Mouse (Mus musculus) hindbrain, embryonic 10.5 days (tissue): Measurements from ENCODE around the gene Stk16. TPM values are rescaled to one million over a fixed set of nuclear protein-coding genes. Genes with fewer than 3 reads are reported as not detected.

ENCODE experiments used
- DNase-seq: peaks from one replicate; pipeline ENCODE4 v3.0.0-alpha.2; 2017; ENCODE audit warnings: low spot score
- H3K27ac ChIP-seq: fragments of 300-500 bp; sonication (generic); 2 replicates; pipeline ENCODE4 v1.5.1; 2016; ENCODE audit warnings: mild to moderate bottlenecking, moderate library complexity
- H3K27me3 ChIP-seq: fragments of 300-500 bp; sonication (generic); 2 replicates; pipeline ENCODE4 v1.6.1; 2016; ENCODE audit warnings: mild to moderate bottlenecking; ENCODE audit not compliant: poor library complexity, insufficient read depth, severe bottlenecking
- H3K36me3 ChIP-seq: fragments of 300-500 bp; sonication (generic); 2 replicates; pipeline ENCODE4 v1.6.1; 2016; ENCODE audit warnings: mild to moderate bottlenecking, moderate library complexity
- H3K4me1 ChIP-seq: fragments of 300-500 bp; sonication (generic); replicated peaks from 2 replicates; pipeline ENCODE4 v1.6.1; 2016; ENCODE audit warnings: mild to moderate bottlenecking
- H3K4me3 ChIP-seq: fragments of 300-500 bp; sonication (generic); 2 replicates; pipeline ENCODE4 v1.5.1; 2016; ENCODE audit warnings: mild to moderate bottlenecking, moderate library complexity
- H3K9me3 ChIP-seq: fragments of 300-500 bp; sonication (generic); 2 replicates; pipeline ENCODE4 v1.6.1; 2016; ENCODE audit warnings: mild to moderate bottlenecking, moderate library complexity
- whole genome bisulfite sequencing: fragments of 180-500 bp; shearing (Covaris S2); methylation state at CpG from one replicate; pipeline ENCODE4 v1.1.7; 2016; 5-methylcytosine and 5-hydroxymethylcytosine counted together
- polyA plus RNA-seq: library from polyadenylated mRNA; unstranded; fragments of >200 nt; fragmentation: Nextera tagmentation; extraction: Ambion mirVana; gene quantifications from 2 replicates; pipeline ENCODE4 v1.2.1, GENCODE M21; 2016

Stk16 gene
- 143 and 153 TPM in 2 replicates for polyA plus RNA-seq

DNA sequence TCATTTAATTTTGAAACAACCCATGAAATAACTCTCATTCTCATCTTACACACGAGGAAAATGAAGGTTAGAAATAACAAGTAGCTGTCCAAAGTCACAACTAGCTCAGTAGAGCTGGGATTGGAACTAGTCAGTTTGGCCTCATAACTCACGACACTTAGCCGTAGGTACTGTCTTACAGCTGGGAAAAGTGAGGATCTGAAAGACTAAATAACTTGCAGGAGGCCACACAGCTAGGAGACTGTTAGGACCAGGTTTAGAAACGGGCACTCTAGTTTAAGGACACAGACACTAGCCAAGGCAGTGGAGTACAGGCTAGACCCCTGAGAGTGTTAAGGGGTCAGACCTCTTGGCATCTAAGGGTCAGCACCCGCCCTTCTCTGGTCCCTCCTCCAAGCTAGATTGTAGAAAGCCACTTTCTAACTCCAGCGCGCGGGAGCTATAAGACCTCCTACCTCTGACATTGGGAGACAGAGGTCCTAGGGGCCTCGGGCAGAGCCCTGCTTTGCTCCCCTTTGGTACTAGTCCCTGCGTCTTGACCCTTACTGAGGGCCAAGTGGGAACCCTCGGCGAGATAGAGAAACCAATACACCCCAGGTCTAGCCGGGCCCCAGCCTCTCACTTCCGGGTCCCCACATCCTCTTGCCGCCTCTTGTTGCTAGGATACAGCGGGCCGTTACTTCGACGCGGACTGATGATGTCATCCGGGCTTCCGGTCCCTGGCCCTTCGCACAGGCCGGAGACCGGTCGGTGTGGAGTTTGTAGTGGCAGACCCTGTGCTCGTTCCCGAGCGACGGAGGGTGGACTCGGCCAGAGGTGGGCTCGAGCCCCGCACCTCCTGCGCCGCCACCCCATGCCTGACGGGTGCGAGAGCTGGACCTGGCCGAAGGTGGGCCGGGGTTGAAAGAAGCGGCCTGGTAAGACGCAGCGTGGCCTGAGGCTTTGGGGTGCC, at the start of gene Stk16, which contains the start of gene Glb1l:
Gene Stk16, plus strand, starts transcription at position 703 of the 952 bp plus-strand sequence.
Gene Glb1l, minus strand, starts transcription at position 678 of the 952 bp plus-strand sequence.
- no peaks in the 10 kb centered on the region for H3K9me3 ChIP-seq
- WGBS, result 6% methylated on average over 42 of the region's 42 CpGs
- peaks cover 42% of the 10 kb centered on the region for H3K4me1 ChIP-seq
- H3K4me3 ChIP-seq, result peak within 1 kb of the TSS; percentile 89
- DNase-seq, result peak; percentile 97
- peaks cover 9% of the 10 kb centered on the region for H3K27me3 ChIP-seq
- peak within 1 kb of the TSS; percentile 93 for H3K27ac ChIP-seq
- peaks cover 38% of the 10 kb centered on the region for H3K36me3 ChIP-seq

DNA sequence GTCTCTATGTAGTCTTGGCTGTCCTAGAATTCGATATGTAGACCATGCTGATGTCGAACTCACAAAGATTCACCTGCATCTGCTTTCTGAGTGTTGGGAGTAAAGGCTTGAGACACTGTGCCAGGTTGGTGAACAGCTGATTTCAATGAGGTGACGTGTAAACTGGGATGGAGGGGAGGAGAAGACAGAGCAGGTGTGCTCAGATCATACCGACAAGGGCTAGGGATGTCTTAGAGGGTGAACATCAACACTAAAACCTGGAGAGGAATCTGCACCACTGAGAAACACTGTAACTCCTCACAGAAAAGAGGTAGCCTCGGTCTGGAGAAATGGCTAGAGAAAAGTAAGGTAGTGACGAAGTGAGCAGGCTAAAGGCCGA, 42.6 kb upstream of the Stk16 start:
- Histone ChIP-seq H3K27ac (peak overlapping the region; percentile 90), H3K9me3 (no peaks in the 10 kb centered on the region), H3K4me3 (peak overlapping the region; percentile 82), H3K27me3 (no peaks in the 10 kb centered on the region), H3K36me3 (peaks cover 29% of the 10 kb centered on the region), H3K4me1 (peaks cover 18% of the 10 kb centered on the region)
- no peak for DNase-seq
- 6% methylated on average over 7 of the region's 7 CpGs for WGBS

DNA sequence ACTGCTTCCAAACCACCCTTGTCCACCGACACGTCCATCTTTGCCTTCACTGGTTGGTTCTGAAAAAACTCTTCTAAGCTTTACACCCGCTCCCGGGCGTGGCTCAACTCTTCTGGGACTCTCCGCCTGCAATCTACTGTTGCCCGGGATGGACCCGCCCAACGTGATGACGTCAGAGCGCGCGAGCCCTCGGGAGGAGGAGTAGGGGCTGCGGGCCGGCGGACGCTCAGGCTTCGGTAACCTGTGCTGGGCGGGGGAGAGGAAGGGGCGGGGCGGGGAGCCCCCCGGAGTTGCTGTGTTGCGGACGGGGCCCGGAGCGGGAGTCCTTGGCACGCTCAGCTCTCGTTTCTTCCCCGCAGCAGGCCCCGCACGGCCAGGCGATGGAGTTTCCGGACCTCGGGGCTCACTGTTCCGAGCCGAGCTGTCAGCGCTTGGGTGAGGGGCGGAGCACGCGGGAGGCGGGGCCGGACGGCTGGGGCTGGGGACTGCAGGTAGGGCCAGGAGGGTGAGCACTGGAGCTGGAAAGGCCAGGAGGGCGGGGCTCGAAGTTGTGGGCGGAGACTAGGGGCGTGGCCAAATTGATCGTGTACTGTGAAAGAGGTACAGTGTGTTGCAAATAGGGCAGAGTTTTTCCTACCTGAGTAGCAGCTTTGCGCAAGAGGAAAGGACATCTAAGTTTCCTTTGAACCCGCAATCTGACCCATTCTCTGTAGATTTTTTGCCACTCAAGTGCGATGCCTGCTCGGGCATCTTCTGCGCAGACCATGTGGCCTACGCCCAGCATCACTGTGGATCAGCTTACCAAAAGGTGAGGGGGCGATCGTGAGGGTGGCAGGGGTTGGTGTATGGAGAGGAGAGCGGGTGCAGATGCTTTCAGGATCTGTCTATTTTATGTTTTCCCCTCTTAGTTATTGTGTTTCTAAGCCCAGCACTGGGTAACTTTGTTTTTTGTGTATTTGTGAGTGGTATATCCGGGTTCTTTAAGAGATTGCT, 41.9 kb upstream of the Stk16 start, which contains the start of gene Zfand2b:
Gene Zfand2b, plus strand, starts transcription at position 175 of the 993 bp plus-strand sequence.
- H3K4me1 ChIP-seq, result peaks cover 18% of the 10 kb centered on the region
- H3K4me3 ChIP-seq, result peak within 1 kb of the TSS; percentile 82
- H3K27me3 ChIP-seq, result no peaks in the 10 kb centered on the region
- under 1% methylated on average over 59 of the region's 59 CpGs for WGBS
- peak; percentile 97 for DNase-seq
- H3K9me3 ChIP-seq, result no peaks in the 10 kb centered on the region
- H3K27ac ChIP-seq, result peak within 1 kb of the TSS; percentile 90
- peaks cover 36% of the 10 kb centered on the region for H3K36me3 ChIP-seq

DNA sequence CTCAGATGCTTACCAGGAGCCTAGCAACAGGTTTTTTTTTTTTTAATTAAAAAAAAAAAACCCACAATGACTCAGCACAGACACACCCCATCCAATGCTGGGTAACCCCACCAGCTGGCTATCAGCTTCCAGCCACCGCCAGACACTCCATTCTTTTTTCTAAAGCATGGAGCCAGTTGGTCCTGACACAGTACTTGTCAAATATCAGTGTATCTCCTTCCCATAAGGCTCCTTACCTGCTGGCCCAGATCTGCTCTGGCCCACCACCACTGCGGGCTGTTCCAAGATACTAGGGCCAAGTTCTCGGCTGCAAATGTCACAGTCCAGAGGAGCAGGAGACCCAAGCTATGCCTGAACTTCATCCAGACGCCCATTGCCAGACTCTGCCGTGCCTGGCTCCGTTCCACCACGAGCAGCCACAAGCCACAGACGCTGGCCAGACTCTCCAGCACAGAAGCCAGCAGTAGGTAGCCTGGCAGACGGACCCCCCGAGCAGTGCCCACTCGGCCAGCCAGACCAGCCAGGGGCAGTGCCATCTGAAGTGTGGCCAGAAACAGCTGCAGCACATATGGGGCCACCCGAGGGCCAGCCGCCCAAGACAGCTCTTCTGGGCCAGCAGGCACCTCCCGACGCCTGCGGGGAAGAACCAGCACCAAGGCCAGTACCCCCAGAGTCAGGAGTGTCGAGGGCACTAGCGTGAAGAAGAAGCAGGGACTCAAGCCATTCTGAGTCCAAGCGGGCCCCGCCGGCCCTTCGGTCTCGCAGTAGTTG, 31.1 kb upstream of the Stk16 start:
- H3K36me3 ChIP-seq, result peaks cover 68% of the 10 kb centered on the region
- WGBS, result 11% methylated on average over 23 of the region's 23 CpGs
- peak overlapping the region; percentile 88 for H3K27ac ChIP-seq
- no peaks in the 10 kb centered on the region for H3K9me3 ChIP-seq
- peak overlapping the region; percentile 73 for H3K4me3 ChIP-seq
- H3K27me3 ChIP-seq, result no peaks in the 10 kb centered on the region
- H3K4me1 ChIP-seq, result peaks cover 34% of the 10 kb centered on the region
- DNase-seq, result peak; percentile 6

DNA sequence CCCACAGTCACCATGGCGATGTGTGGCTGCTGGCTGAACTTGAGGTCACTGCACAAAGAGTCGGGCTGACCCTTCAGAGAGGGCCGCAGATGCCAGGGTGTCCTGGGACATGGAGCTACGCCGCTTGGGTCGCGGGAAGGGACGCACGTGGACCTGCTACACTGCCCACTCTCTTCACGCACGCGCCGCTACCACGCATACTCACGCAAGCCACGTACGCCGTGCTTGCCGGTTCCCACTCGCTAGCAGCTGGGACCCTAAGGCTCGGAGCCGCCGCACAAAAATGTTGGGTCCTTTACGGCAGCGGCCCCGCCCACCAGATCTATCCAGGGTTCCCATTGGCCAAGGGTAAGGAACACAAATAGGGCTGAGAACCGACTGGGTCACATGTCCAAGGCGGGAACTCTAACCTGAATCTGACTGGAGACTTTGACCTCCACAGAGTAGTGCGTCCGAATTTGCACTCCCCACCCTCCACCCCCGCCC, 30.5 kb upstream of the Stk16 start, which contains the start of gene Abcb6:
Gene Abcb6, minus strand, starts transcription at position 288 of the 486 bp plus-strand sequence.
- Histone ChIP-seq H3K4me3 (peak within 1 kb of the TSS; percentile 73), H3K9me3 (no peaks in the 10 kb centered on the region), H3K27me3 (no peaks in the 10 kb centered on the region), H3K27ac (peak within 1 kb of the TSS; percentile 88), H3K36me3 (peaks cover 68% of the 10 kb centered on the region), H3K4me1 (peaks cover 34% of the 10 kb centered on the region)
- peak; percentile 94 for DNase-seq
- WGBS, result under 1% methylated on average over 31 of the region's 31 CpGs

DNA sequence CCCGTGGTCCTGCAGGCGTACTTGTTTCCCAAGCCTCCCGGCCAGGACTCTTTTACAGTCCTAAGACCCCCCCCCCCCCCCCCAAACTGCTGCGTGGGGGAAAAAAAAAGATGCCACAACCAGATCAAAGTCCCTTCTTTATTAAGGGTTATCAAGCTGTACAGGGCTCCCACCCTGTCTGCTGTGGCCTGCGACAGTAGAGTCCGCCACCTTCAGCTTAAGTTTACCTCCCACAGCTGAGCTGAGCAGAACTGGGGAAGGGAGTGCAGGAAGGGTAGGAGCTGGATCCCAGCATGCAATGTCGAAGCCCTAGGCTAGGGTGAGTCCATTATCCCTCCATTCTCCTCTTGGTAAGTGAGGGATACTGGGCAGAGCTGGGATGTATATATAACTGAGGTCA, 29.9 kb upstream of the Stk16 start:
- no peak for DNase-seq
- Histone ChIP-seq H3K36me3 (peaks cover 68% of the 10 kb centered on the region), H3K9me3 (no peaks in the 10 kb centered on the region), H3K4me3 (peak overlapping the region; percentile 73), H3K27ac (peak overlapping the region; percentile 88), H3K4me1 (peaks cover 34% of the 10 kb centered on the region), H3K27me3 (no peaks in the 10 kb centered on the region)
- WGBS, result 39% methylated on average over 7 of the region's 7 CpGs

DNA sequence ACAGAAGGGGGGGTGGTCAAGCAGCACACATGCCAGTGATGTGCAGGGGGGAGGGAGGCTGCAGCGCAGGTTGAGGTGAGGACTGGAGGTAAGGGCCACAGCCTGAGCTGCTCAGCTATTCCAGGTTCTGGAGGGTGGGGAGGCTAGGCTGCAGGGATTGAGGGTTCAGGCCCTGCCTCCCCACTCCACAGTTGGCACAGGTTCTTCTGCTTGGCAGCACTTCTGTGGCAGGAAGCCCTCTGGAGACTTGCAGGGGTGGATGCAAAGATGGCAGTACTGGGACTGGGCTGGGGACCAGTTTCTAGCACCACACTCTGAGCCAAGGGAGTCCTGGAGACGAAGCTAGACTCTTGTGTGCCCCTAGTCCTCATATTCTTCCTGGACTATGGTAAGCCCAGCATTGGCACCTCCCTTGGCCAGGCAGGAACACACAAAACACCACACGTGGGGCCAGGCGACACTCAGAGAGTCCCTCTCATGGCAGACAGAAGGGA, 29.2 kb upstream of the Stk16 start:
- H3K27me3 ChIP-seq, result no peaks in the 10 kb centered on the region
- H3K36me3 ChIP-seq, result peaks cover 68% of the 10 kb centered on the region
- H3K4me3 ChIP-seq, result no peak overlapping the region
- no peak overlapping the region for H3K27ac ChIP-seq
- WGBS, result 88% methylated on average over 4 of the region's 4 CpGs
- peaks cover 34% of the 10 kb centered on the region for H3K4me1 ChIP-seq
- no peaks in the 10 kb centered on the region for H3K9me3 ChIP-seq
- DNase-seq, result no peak

DNA sequence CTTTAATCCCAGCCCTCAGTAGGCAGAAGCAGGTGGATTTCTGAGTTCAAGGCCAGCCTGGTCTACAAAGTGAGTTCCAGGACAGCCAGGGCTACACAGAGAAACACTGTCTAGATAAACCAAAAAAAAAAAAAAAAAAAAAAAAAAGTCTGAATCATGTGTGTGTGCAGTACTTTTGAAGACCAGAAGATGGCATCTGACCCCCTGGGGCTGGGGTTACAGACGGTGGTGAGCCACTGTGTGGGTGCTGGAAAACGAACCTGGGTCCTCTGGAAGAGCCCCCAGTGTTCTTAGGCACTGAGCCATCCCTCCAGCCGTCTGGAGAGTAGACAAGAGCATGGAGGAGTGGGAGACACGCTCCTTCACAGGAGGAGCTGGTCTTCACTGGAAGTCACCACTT, 28.5 kb upstream of the Stk16 start:
- Histone ChIP-seq H3K4me3 (no peak overlapping the region), H3K27ac (no peak overlapping the region), H3K4me1 (peaks cover 34% of the 10 kb centered on the region), H3K36me3 (peaks cover 67% of the 10 kb centered on the region), H3K27me3 (no peaks in the 10 kb centered on the region), H3K9me3 (no peaks in the 10 kb centered on the region)
- DNase-seq, result no peak
- WGBS, result 70% methylated on average over 4 of the region's 4 CpGs

DNA sequence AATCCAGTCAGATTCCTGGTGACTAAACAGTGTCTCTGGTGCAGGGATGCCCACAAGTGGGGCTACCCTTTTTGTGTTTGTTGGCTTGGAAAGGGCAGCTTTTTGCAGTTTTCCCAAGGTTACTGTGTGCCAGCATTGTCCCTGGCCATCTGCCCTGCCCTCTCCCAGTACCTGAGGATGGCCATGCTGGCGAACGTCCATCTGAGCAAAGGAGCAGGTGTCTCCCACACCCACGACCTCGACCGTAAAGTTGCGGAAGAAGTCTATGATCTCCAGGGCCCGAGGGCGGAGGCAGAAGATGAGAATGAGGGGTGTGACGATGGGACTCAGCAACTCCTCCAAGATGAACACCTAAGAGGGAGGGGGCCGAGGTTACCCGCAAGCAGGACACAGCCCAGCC, 25.1 kb upstream of the Stk16 start:
- no peak overlapping the region for H3K27ac ChIP-seq
- WGBS, result 92% methylated on average over 11 of the region's 11 CpGs
- peaks cover 68% of the 10 kb centered on the region for H3K36me3 ChIP-seq

DNA sequence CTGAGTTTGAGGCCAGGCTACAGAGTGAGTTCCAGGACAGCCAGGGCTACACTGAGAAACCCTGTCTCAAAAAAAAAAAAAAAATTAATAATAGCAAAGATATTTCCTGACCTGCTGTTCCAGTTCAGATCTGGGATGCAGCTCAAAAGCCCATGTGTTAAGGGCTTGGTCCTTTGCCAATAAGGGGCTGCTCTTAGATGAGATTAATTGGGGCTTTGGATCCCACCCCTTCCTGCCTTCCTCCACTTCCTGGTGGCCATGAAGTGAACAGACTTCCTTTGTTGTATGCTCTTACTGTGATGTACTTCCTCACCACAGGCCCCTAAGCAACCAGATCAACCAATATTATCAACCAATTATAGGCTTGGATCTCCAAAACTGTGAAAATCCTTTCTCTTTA, 23.5 kb upstream of the Stk16 start:
- no peak overlapping the region for H3K4me3 ChIP-seq
- no peak for DNase-seq
- H3K36me3 ChIP-seq, result peaks cover 54% of the 10 kb centered on the region
- H3K9me3 ChIP-seq, result no peaks in the 10 kb centered on the region
- H3K4me1 ChIP-seq, result peaks cover 16% of the 10 kb centered on the region
- H3K27me3 ChIP-seq, result no peaks in the 10 kb centered on the region
- H3K27ac ChIP-seq, result no peak overlapping the region

More for the DNA sequence above, 25.1 kb upstream of the Stk16 start:
- Histone ChIP-seq H3K4me3 (no peak overlapping the region), H3K27me3 (no peaks in the 10 kb centered on the region), H3K9me3 (no peaks in the 10 kb centered on the region), H3K4me1 (peaks cover 11% of the 10 kb centered on the region)
- DNase-seq, result no peak

DNA sequence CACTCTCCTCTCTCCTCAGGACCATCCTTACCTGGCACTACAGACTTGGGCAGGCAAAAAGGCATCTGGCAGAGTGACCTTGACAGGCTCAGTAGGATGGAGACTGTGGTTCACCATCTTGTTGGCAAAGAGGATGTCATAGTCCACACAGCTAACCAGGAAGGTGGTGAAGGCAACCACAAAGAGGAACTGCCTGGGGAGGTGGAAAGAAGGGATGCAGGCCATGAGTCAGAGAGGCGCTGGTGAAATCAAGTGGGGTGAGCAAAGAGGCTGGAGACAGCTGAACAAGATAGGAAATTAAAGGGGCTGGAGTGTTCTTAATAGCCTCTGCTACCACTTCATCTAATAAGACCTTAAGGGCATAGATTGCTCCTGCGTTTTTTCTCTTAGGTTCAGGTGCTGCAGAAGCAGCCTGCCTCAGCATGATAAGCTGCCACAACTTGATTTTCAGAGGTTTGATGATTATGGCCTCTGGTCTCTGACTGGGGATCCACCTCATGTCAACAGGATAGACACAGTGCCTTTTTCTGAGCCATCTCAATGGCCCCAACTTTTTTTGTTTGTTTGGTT, 22.6 kb upstream of the Stk16 start:
- Histone ChIP-seq H3K4me1 (peaks cover 23% of the 10 kb centered on the region), H3K27ac (no peak overlapping the region), H3K27me3 (no peaks in the 10 kb centered on the region), H3K9me3 (no peaks in the 10 kb centered on the region), H3K36me3 (peaks cover 45% of the 10 kb centered on the region), H3K4me3 (no peak overlapping the region)
- no peak for DNase-seq
- WGBS, result 91% methylated on average over 2 of the region's 2 CpGs
